ENCODE assay signal across 17 mouse cellular contexts in genomic region chr19:56256235-56256634, GRCm38 (mm10). TPM values are rescaled to one million over a fixed set of nuclear protein-coding genes. Genes with fewer than 3 reads are reported as not detected.
DNase-seq lines count a peak whose midpoint lies in the region; ATAC-seq and TF ChIP-seq lines count a peak whose summit lies in the region.
"Had no signal": no experiment of that assay in that cellular context is flagged by ENCODE, and none has a peak within 500 bp of the region (broad histone marks: within the 10 kb centered on the region; RNA-seq: fewer than 3 reads in every experiment).

No protein-coding gene starts in this region.

- no peaks in the 10 kb centered on the region for H3K79me2 ChIP-seq in MEL (ENCODE audit: control insufficient read depth, insufficient read depth, low read length, poor library complexity)

- H3K27me3 ChIP-seq in MEL (ENCODE audit: control insufficient read depth in 1 of 2, insufficient read depth in 2 of 2, low read length in 2 of 2) = peaks cover 0 to 1% of the 10 kb centered on the region in 2 experiments; a peak in 2 of 4 replicates
- H3K27me3 ChIP-seq in forebrain, embryonic 13.5 days = peaks cover 8% of the 10 kb centered on the region; the same call in 1 of the 2 replicates

- peaks cover 0 to 5% of the 10 kb centered on the region in 2 experiments; a peak in 3 of 4 replicates for H3K4me1 ChIP-seq in MEL (ENCODE audit: control insufficient read depth in 1 of 2, insufficient read depth in 2 of 2, low read length in 2 of 2)
- H3K4me1 ChIP-seq in forebrain, embryonic 13.5 days = no peaks in the 10 kb centered on the region

- no peak overlapping the region for H3K9ac ChIP-seq in MEL (ENCODE audit: control insufficient read depth, low read depth, low read length, poor library complexity, severe bottlenecking)
- H3K9ac ChIP-seq in forebrain, embryonic 13.5 days = no peak overlapping the region

- H3K36me3 ChIP-seq in MEL (ENCODE audit: control insufficient read depth in 1 of 2, insufficient read depth in 2 of 2, low read length in 2 of 2) = peaks cover 0 to 2% of the 10 kb centered on the region in 2 experiments; a peak in 1 of 4 replicates
- no peaks in the 10 kb centered on the region for H3K36me3 ChIP-seq in forebrain, embryonic 13.5 days (ENCODE audit: poor library complexity, severe bottlenecking)
- H3K36me3 ChIP-seq: G1E had no signal

- TF ChIP-seq CTCF in MEL (IDR thresholded peaks at IDR 0.05 in 2 of 3, conservative IDR thresholded peaks at IDR 0.05 in 1 of 3; ENCODE audit: control insufficient read depth in 1 of 3, insufficient read depth in 1 of 3, low read depth in 2 of 3, low read length in 3 of 3, poor library complexity in 1 of 3, severe bottlenecking in 1 of 3) = no peak

- no peak overlapping the region for H3K4me3 ChIP-seq in MEL (ENCODE audit: control insufficient read depth in 1 of 2, insufficient read depth in 1 of 2, low read depth in 2 of 2, low read length in 2 of 2)
- no peak overlapping the region for H3K4me3 ChIP-seq in forebrain, embryonic 13.5 days

- DNase-seq in A20 (ENCODE audit: low read depth, low spot score) = peak; percentile 6
- peak; percentile 52 for DNase-seq in MEL (ENCODE audit: low read depth, low spot score)
- DNase-seq in retina, postnatal 1 day = no peak
- DNase-seq: adrenal gland, adult 2 months; adrenal gland, adult 8-10 months; adrenal gland, postnatal 14 days; adrenal gland, postnatal 25 days; cerebellum, adult 11 months; cerebellum, adult 11-12 months had no signal

- 50% methylated on average over 1 of the region's 1 CpGs for WGBS in forebrain, embryonic 13.5 days

- H3K27ac ChIP-seq in MEL (ENCODE audit: control insufficient read depth, low read depth, low read length) = no peak overlapping the region
- H3K27ac ChIP-seq in forebrain, embryonic 13.5 days = no peak overlapping the region

- no peak for TF ChIP-seq POLR2A in MEL (IDR thresholded peaks at IDR 0.05; ENCODE audit: control insufficient read depth in 1 of 2, insufficient read depth in 1 of 2, low read depth in 1 of 2, low read length in 2 of 2, poor library complexity in 1 of 2)

- no peak overlapping the region for H3K4me2 ChIP-seq in forebrain, embryonic 13.5 days

- no peaks in the 10 kb centered on the region for H3K9me3 ChIP-seq in MEL (replicated peaks; ENCODE audit: insufficient read depth, low read length)
- no peaks in the 10 kb centered on the region for H3K9me3 ChIP-seq in forebrain, embryonic 13.5 days (replicated peaks)
- H3K9me3 ChIP-seq: G1E had no signal

- TF ChIP-seq RAD21 in MEL (IDR thresholded peaks at IDR 0.05; ENCODE audit: low read depth, low read length) = no peak

- peak; percentile 34 to 49 for TF ChIP-seq EP300 in MEL (IDR thresholded peaks at IDR 0.05; ENCODE audit: low read depth in 1 of 2, low read length in 2 of 2)

- no peak for ATAC-seq in forebrain, embryonic 13.5 days
- ATAC-seq: activated CD4-positive, CD25-positive, alpha-beta regulatory T cell, adult 4 months; CD4-positive, CD25-positive, alpha-beta regulatory T cell, adult 4 months; Patski had no signal

TF ChIP-seq in MEL, 35 proteins besides CTCF, POLR2A, EP300 and RAD21:
- TF ChIP-seq POLR2AphosphoS5 (IDR thresholded peaks at IDR 0.05; ENCODE audit: borderline replicate concordance, low read depth, low read length) = no peak
- no peak for TF ChIP-seq USF1 (IDR thresholded peaks at IDR 0.05; ENCODE audit: low read depth, low read length)
- peak; percentile 64 for TF ChIP-seq TCF12 (IDR thresholded peaks at IDR 0.05; ENCODE audit: low read depth, low read length)
- peak; percentile 60; the same call in 1 of the 2 replicates for TF ChIP-seq GATA1 (IDR thresholded peaks at IDR 0.05; ENCODE audit: low read depth, low read length)
- no peak for TF ChIP-seq RCOR1 (IDR thresholded peaks at IDR 0.05; ENCODE audit: low read depth, low read length)
- no peak for TF ChIP-seq CHD2 (IDR thresholded peaks at IDR 0.05; ENCODE audit: low read length)
- TF ChIP-seq MYC (IDR thresholded peaks at IDR 0.05; ENCODE audit: low read depth, low read length) = no peak
- no peak for TF ChIP-seq MAZ (IDR thresholded peaks at IDR 0.05; ENCODE audit: low read depth, low read length)
- TF ChIP-seq JUND (IDR thresholded peaks at IDR 0.05; ENCODE audit: low read depth, low read length) = no peak
- no peak for TF ChIP-seq ZNF384 (IDR thresholded peaks at IDR 0.05; ENCODE audit: low read depth, low read length)
- no peak for TF ChIP-seq NELFE (IDR thresholded peaks at IDR 0.05; ENCODE audit: low read depth, low read length)
- TF ChIP-seq POLR2AphosphoS2 (IDR thresholded peaks at IDR 0.05; ENCODE audit: low read length) = no peak
- no peak for TF ChIP-seq E2F4 (IDR thresholded peaks at IDR 0.05; ENCODE audit: borderline replicate concordance, low read depth, low read length)
- TF ChIP-seq HCFC1 (IDR thresholded peaks at IDR 0.05; ENCODE audit: low read depth, low read length) = no peak
- TF ChIP-seq USF2 (IDR thresholded peaks at IDR 0.05; ENCODE audit: borderline replicate concordance in 1 of 2, insufficient read depth in 1 of 2, low read depth in 1 of 2, low read length in 2 of 2) = no peak
TF ChIP-seq in MEL: peak in this region for 2.

RNA-seq across cellular contexts. Expression of gene Habp2, which starts 30.7 kb away (rescaled TPM):
- total RNA-seq in MEL (2012; rRNA removed) = not detected in 2 replicates
- not detected for polyA plus RNA-seq in MEL (2012; ENCODE audit: insufficient read depth in 1 of 2, insufficient read length in 2 of 2, low read depth in 1 of 2, low replicate concordance in 2 of 2, missing spikeins in 1 of 2)
- polyA plus RNA-seq in forebrain, embryonic 13.5 days (2015; fragmentation: Nextera tagmentation; extraction: Ambion mirVana) = 0.10 TPM in 1 of 2 replicates, not detected in the other
- total RNA-seq: adrenal gland, adult 8-10 months; adrenal gland, postnatal 25 days; CH12.LX had no signal
- polyA plus RNA-seq: activated CD4-positive, CD25-positive, alpha-beta regulatory T cell, adult 4 months; brain, embryonic 14.5 days; cerebellum, adult 2 months; G1E had no signal
